In the genomic region with DNA sequence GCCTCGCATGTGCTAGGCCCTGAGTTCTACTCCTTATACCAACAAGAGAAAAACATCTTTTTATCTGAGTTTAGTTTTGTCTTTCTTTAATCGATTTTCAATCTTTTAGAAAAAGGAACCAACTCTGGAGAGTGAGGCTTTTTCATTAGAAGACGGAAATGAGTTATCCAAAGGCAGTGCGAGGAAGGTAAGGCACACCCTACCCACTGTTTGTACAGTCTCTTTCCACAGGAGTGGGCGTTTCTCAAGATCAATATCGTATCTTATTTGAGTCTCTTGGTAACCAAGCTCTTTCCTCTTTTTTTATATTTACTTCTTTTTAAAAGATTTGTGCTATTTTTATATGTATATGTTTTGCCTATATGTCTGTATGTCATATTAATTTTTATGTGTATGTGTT, we compare ENCODE assay signal across 21 mouse cellular contexts. TPM values are rescaled to one million over a fixed set of nuclear protein-coding genes. Genes with fewer than 3 reads are reported as not detected.
"Had no signal": no experiment of that assay in that cellular context is flagged by ENCODE, and none has a peak within 500 bp of the region (broad histone marks: within the 10 kb centered on the region; RNA-seq: fewer than 3 reads in every experiment).

No protein-coding gene starts in this region.

- ATAC-seq: midbrain, embryonic 16.5 days had no signal

- H3K9ac ChIP-seq: liver, embryonic 15.5 days; lung, embryonic 14.5 days; midbrain, embryonic 12.5 days; neural tube, embryonic 13.5 days; neural tube, embryonic 15.5 days had no signal

- H3K27me3 ChIP-seq: liver, embryonic 15.5 days; midbrain, embryonic 12.5 days; neural tube, embryonic 13.5 days; neural tube, embryonic 15.5 days had no signal

- DNase-seq: lung, adult 18-20 months; lung, embryonic 14.5 days; lung, postnatal 10 days; lung, postnatal 4 days; midbrain, embryonic 14.5 days; retina, postnatal 1 day; right cerebral cortex, adult 18-20 months; right cerebral cortex, postnatal 25 days; right cerebral cortex, postnatal 4 days; spleen, adult 18-20 months; thymus, adult 18-20 months; thymus, postnatal 14 days; thymus, postnatal 4 days had no signal

- H3K27ac ChIP-seq: liver, embryonic 15.5 days; midbrain, embryonic 10.5 days; midbrain, embryonic 12.5 days; neural tube, embryonic 13.5 days; neural tube, embryonic 15.5 days had no signal

- H3K9me3 ChIP-seq: liver, embryonic 15.5 days; midbrain, embryonic 10.5 days; midbrain, embryonic 12.5 days; neural tube, embryonic 13.5 days; neural tube, embryonic 15.5 days had no signal

- H3K36me3 ChIP-seq: neural tube, embryonic 15.5 days had no signal

- H3K4me3 ChIP-seq: liver, embryonic 15.5 days; midbrain, embryonic 10.5 days; midbrain, embryonic 12.5 days; myocyte; neural tube, embryonic 13.5 days; neural tube, embryonic 15.5 days had no signal

- H3K4me1 ChIP-seq: midbrain, embryonic 10.5 days; midbrain, embryonic 12.5 days; neural tube, embryonic 13.5 days; neural tube, embryonic 15.5 days had no signal

- H3K4me2 ChIP-seq: liver, embryonic 15.5 days; lung, embryonic 14.5 days; midbrain, embryonic 12.5 days; neural tube, embryonic 13.5 days; neural tube, embryonic 15.5 days had no signal

RNA-seq across cellular contexts. Expression of a gene that starts 45.8 kb away (rescaled TPM):
- total RNA-seq: megakaryocyte-erythroid progenitor cell, adult 5-6 weeks had no signal
